Mouse (Mus musculus): ENCODE data around the gene Stambpl1.

The Stambpl1 gene

DNA sequence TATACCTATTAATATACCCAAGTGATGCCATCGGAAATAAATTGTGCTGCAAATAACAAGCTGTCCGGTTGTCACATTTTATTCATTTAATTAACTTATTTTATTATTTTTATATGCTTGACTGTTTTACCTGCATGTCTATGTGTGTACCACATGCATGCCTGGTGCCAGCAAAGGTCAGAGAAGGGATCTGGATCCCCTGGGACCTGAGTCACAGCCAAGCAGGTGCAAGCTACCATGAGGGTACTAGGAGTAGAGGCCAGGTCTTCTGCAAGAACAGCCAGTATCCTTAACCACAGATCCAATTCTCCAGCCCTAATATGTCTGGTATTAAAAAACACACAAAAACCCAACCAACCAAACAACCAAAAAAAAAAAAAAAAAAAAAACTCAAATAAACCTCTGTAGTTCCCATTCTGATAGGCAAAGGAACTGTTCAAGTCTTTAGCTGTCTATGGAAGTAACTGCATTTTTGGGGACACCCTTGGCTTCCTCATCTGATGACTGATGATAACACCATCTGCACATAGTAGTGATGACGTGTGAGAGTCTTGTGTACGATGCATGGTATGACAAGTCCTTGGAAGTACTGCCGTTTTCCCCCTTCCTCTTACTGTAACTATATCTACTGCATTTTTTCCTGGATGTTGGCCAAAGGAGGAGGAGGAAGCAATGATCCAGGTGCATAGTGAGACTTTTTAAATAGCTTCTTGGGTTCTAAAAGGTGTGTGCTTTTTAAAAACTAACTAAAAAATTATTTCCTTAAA lies 48.4 kb downstream of the Stambpl1 start:
- DNase-seq (ENCODE audit: low spot score), result no peak

DNA sequence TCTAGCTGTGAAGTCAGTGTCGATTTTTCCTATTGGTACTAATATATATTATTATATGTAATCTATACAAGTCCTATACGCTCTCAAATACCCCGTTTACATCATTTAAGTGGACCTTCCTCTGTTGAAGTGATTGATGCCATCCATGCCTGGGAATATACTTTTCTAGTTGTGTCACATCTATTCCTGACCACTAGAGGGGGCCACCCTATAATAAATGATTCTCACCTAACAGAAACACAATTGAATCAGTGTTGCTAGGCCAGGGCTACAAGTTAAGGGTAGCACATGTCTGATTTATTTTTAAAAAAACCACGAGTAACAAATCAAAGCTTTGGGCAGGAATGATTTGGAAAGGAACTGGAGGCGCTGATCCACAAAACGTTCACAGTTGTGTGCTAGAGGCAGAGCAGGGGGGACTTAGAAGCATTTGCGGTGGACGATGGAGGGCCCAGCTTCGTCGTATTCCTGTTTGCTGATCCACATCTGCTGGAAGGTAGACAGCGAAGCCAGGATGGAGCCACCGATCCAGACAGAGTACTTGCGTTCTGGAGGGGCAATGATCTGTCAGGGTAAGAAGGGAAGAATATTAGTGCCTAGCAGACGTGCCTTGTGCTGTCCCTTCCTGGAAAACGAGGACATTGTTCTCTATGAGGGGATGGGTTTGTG lies 49.4 kb downstream of the Stambpl1 start:
- no peak for DNase-seq (ENCODE audit: low spot score)

DNA sequence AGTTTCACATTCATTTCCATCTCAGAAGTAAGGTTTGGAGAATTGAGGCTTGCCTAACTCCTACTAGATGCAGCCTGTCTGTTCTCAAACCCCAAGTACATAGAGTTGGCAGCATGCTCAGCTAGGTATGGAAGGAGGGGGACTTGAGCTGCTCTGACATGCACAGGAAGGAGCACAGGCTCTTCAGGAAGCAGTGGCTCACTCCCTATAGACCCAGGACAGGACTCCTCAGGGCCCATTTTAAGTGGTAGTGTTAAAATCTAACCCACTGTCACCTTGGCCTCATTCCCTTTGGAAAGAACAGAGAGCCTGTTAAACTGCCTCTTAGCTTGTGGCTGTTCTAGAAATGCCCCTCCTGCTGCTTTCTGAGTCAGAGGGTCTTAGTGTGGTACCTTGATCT lies 50.9 kb downstream of the Stambpl1 start:
- DNase-seq (ENCODE audit: low spot score), result no peak

DNA sequence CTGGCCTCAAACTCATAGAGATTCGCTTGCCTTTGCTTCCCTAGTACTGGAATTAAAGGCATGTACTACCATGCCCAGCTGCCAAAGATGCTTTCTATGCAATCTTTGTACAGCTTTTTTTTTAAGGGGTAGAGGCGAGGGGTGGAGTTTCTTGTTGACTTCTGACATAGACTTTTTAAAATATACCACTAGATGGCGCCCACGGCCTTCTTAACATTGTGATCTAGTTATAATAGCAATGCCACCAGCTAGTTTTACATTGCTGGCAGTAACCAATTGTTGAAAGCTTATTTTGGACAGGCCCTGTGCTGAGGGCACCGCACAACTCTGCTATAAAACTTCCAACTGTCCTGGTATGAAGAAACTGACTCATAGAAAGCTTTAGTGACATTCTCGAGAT lies 52.0 kb downstream of the Stambpl1 start:
- peak; percentile 50 for DNase-seq (ENCODE audit: low spot score)

DNA sequence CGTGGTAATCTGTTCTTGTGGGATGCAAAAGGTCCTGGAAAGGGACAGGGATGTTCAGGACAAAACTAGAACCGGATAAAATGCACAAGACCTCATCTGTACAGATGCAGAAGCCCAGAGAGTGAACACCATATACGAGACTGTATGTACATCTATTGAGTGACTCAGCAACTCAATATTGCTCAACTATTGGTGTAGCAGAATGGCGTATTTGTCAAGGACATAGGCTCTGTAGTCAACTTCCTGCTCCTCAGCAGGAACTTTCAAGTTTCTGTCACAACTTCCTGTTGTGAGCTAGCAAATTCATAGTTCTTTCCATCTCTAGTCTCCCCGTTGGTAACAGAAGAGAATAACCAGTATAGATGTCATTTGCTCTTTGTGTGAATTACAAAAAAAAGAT lies 56.5 kb downstream of the Stambpl1 start:
- no peak for DNase-seq (ENCODE audit: low spot score)

DNA sequence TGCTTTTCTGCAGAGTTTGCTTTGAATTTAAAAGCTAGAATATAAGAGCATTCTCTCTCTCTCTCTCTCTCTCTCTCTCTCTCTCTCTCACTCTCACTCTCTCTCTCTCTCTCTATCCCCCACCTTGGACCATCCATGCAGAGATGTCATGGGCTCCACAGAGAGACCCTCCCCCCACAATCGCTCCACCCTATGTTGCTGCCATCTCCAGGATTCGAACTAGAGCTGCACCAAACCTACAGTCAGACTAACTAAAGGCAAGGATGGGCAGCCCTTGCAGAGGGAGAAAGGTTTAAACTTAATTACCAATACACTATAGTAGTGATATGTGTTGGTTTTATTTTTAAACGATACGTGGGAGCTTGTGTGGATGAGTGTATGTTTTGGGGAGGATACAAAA lies 58.6 kb downstream of the Stambpl1 start:
- no peak for DNase-seq (ENCODE audit: low spot score)

DNA sequence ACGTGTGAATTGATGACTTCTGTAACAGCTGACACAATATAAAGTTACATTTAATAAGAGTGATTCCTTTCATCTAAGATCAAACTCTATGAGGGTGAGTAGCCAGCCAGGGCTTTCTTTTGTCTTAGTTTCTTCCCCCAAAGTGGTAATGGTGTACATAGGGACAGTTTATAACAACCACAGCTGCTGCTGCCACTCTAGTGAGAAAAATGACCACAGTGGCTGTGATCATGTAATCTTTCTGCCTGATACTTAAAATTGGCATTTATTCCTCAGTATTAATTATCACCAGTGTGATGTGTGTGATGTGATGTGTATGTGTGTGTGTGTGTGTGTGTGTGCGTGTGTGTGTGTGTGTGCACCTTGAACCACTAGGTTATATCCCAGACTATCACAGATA lies 59.9 kb downstream of the Stambpl1 start:
- no peak for DNase-seq (ENCODE audit: low spot score)

DNA sequence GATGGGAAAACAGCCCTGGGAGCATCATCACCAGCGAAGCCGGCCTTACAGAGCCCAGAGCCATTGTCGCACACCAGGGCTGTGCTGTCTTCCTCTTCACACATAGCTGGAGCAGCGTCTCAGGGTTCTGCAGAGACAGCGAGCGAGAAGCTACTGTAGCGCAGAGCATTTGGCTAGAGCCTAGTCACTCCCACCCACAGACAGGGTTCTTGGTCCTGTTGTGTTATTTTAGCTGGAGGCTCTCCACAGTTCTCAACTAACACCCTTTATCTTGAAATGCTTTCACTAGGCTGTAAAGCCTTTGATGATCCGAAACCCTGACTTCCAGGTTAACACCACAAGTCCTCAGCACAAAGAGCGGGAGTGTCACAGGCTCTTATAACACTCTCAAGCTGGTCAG lies 60.4 kb downstream of the Stambpl1 start:
- DNase-seq (ENCODE audit: low spot score), result no peak

DNA sequence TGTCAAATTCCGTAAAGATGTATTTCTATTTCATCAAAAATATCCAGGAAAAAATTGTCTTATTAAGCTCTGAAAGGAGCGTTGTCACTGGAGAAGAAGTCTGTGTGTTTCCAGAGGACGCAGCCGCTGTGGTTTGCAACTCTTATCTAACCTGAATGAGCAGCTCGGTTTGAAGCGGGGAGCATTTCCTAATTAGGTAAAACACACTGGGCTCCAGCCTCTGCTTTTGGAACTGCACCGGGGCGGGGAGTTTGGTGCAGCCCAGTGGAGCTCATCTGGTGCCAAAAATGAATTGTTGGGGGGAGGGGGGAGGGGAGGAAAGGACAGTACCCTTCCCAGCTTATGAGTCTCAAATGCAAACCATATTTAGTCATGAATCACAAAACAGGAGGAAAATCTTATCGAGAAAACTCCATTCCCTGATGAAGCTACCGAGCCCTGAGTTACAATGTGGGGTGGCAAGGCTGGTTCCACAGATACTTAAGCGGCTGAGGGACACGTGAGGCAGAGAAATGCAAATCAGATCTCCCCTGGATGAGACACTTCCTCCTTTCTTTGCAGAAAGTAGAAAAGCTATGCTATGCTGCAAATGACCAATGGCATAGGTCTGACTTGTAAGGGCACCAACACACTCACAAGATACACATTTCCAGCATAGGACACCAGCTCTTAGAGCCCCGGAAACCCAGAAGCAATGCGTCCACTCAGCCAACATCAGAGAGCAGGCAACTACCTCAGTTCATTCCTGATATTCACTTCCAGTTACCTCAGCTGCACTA lies 62.3 kb downstream of the Stambpl1 start:
- DNase-seq (ENCODE audit: low spot score), result peak; percentile 24

DNA sequence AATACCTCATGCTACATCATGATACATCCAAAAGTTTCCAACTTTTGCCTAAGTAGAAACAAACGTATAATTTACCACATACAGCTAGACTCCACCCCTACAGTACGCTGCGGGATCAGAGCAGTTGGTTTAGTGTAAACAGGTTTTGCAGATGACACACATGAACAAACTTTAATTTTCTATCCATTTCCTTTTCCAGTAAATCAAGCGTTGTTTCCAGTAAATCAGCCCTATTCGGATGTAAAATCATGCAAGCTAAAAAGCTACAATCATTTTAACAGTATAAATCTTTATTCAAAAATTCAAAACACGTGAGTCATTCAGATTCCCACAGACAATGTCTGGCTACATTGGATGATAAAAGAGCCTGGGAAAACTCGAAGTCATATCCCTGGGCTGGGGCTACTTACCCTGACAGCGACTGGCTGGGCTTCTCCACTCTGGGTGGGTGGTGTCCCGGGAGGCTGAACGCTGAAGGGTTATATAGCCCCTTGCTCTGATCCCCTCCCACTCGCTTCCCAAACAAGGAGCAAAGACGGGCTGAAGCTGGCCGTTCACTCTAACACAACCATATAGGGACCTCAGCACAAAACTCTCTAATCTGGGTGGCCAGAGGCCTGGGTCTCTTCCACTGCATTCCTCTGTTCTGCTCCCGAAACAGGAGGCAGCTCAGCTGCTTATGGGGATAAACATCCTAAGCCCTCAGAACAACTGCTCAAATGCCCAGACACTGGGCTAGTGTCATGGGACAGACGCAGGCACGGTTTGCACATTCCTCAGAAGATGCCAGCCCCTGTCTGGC lies 63.1 kb downstream of the Stambpl1 start, which contains the start of gene Acta2:
Gene Acta2 (minus strand): TSS at position 711 of the 802 bp plus-strand sequence.
- DNase-seq (ENCODE audit: low spot score), result peak; percentile 39

DNA sequence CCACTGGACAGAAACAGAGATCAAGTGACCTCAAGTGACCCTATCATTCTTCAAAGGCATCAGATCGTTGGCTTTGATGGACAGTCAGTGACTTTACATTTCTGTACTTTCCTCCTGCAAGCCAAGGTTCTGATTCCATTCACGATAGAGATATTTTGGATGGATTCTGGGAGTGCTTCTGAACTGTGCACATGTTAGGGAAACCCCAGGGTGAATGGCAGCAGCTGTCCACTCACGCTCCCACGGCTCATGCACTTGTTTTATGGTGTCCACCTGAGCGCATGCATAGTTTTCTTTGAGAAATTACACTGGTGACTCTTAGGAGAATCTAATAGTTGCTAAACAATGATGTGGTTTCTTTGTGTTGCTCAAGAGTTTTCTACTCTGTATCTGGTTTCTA lies 64.1 kb downstream of the Stambpl1 start:
- DNase-seq (ENCODE audit: low spot score), result no peak

DNA sequence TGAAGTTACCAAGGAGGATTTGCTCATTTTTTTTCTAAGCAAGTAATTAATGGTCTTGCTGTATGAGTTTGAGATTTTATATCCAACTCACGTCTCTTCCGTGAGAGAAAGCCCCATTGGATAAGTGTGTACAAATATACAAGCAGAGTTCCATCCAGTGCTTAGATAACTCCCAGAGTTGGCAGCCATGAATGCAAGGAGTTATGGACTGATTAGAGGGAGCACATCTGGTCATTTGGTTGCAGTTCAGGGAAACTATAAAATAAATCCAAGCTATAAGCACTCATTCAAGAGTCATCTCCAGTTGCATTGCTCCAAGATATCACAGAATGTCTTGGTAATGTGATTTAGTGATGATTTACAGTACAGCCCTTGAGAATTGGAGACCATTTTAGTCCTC lies 64.9 kb downstream of the Stambpl1 start:
- DNase-seq (ENCODE audit: low spot score), result no peak

DNA sequence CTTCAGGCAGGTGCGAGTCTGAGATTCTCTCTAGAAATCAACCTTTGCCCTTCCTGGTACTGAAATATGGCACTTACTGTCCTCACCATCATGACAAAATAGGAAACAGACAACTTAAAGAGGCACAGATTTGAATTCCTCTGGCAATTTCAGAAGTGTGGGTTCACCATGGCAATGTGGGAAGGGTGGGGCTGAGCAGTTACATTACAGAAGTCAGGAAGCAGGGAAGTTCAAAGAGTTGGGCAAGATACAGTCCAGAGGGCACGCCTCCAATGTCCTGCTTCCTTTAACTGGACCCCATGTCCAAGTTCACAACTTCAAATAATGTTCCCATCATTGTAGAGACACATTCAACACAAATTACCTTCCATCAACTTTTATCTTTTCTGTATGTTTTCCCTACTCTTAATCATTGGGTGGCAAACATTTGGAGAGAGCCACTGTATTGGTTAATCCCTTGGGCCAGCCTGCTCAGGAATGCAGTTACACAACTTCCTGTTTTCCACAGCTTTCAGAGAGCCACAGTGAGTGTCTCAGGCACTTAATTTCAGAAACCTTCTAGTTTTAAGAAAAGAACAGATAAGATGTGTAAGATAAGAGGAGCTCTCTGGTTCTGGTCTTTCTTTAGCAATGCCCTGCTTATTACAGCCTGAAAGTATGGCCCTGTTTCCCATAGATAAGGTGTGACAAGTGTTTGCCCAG lies 70.4 kb downstream of the Stambpl1 start:
- DNase-seq (ENCODE audit: low spot score), result no peak

DNA sequence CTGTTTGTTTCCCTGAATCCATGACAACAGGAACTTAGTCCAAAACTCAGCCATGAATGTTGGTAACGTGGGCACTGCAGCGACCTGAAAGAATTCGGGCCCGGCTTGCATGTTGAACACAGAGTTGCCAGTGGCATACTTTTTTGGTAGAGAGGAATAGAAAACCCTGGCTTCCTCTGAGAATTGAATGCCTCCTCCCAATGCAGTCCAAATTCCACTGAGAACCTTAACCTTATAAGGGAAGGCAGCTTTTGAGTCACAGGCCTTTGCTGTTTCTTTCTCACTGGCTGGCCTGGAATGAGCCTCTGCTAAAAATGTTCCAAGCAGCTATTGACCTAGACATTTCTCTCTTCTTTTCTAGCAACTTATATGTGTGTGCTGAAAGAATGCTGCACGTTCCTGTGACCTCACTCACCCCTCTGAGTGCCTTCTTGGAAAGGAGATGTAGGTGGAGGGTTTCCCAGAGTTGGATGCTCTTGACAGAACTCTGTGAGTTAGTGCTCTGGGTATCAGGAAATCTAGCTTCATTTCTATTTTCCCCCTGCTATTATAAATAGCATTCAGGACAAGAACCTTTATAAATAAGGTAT lies 73.7 kb downstream of the Stambpl1 start:
- DNase-seq (ENCODE audit: low spot score), result no peak

DNA sequence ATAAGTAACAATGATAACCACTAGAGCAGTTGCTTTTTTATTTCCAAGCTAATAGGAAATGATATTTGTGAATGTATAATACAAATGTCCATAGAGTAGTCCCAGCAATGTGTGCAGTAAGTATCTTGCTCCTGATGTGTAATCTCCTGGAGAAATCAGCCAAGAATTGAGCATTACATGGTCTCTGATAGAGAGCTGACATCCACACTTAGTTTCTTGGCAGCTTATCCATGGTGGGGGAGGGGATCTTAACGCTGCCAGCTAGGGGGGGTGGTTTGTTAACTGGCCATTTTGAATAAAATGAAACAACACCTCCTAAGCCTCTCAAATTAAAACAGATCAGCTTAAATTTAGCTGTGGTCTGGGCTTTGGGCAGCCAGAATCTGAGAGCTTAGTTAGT lies 77.0 kb downstream of the Stambpl1 start:
- no peak for DNase-seq (ENCODE audit: low spot score)

DNA sequence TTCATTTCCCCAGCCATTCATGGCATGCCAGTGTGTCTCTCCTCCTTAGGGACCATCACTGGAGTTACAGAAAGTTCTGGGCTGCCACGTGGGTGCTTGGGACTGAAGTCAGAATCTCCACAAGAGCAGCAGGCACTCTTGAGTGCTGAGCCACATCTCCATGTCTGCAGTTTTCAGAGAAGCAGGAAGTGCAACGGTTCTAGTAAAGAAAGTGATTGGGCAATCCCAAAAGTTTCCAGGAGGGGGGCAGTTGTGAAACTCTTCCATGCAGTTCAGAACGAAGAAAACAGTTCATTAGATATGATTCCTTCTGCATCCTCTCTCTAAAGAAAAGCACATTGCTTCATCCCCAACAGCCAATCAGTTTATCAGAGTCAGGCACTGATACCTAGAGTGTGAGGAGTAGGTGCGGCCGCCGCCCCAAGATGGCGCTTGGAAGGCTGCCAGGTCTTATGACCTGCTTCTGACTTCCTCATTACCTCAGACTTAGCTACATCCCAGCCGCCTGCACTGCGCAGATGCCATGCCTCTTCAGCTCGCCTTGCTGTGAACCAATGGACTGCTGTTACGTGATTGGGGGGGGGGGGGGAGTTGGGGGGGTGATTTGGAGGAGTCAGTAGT lies 78.2 kb downstream of the Stambpl1 start:
- no peak for DNase-seq (ENCODE audit: low spot score)

DNA sequence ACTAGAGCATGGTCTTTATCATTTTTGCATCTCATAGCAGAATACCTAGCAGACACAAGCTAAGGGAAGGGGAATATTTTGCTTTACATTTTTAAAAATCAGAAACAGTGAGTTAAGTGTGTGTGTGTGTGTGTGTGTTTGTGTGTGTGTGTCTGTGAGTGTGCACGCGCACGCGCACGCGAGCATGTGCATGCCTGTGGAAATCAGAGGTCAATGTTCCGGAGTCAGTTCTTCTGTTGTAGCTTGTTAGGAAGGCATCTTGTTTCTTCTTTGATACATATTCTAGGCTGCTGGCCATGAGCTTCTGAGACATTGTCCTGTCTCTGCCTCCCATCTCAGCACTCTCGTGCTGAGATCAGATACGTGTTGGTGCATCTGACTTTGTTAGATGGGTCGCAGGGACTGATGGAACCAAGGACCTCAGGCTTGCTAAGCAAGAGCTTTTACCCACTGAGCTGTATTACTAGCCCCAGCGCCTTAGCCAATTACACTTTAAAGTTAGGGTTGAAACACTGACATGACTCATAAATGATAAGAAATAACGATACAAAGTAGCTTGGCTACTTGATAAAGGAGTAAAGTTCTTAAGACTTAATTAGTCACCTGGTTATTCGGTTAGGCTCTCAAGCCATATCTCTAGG lies 78.9 kb downstream of the Stambpl1 start:
- no peak for DNase-seq (ENCODE audit: low spot score)

DNA sequence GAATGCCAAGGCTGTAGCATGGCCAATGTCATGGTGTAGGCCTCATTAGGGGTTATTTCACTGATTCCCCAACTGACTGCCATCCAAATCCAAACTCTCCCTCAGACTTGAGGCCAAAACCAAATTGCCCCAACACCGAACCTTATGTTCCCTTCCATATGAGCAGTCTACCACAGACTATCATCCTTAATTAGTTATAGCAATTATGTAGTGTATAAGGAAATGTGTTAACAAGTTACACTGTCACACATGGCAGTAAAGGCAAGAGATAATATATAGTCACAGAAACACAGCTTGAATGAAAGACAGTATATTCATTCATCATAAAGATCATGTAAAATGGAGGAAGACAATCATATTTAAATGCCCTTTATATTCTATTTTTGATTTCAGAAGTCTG lies 81.0 kb downstream of the Stambpl1 start:
- no peak for DNase-seq (ENCODE audit: low spot score)

DNA sequence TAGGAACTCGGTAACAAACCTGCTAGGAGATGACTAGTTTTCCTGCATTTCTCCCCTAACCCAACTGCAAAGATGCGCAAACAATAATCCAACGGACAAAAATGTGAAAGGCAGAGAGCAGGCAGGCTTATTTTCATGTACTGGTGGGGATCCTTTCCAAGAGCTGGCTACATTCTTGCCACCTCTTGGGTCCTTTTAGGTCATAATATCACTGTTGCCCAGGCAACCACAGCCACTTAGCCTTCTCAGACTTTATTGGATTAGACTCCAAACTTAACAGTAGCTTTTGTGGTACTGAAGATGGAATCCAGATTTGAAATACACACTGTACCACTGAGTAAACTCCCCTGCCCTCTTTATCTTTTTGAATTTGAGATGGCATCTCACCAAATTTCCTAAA lies 86.0 kb downstream of the Stambpl1 start:
- DNase-seq (ENCODE audit: low spot score), result no peak

DNA sequence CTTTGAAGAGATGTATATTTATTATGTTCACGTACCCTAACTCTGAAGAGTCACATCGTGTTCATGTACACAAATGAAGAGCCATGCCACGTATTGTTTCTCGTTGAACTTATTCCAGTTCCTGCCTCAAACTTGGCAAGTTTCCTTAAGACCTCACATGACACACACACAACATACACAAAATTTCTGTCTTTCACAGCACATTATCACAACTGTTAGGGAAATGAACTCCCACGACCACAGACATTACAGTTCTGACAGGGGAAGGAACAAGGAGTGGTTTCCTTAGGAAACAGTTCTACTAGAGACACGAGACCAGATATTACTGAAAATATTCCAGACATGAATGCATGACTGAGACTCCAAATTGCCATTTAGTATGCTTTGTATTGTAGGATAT lies 91.6 kb downstream of the Stambpl1 start:
- DNase-seq (ENCODE audit: low spot score), result no peak
